Mouse (Mus musculus): ENCODE measurements around the gene Ereg.

DNA sequence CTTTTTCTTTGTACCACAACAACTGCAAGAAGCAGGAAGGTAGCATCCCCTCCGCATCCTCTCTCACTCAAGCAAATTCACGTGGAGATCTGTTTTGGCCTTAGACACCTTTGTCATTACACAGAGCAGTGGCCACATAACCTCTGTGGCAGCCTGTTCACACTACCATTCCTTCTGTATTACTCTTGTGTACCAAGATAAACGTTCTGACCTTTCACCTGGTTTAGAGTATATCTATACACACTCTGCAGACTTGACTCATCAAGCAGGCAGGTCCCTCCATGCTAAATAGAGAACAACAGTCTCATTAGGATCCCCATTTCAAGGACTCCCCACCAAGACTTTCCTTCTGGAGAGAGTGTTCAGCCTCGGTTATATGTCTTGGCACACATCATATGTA, 49.0 kb downstream of the Ereg start:
- TF ChIP-seq POLR2A (IDR thresholded peaks at IDR 0.05; ENCODE audit: low read depth, low read length) (no peak), CTCF (conservative IDR thresholded peaks at IDR 0.05; ENCODE audit: insufficient read depth, insufficient read length, low read depth, low read length) (no peak)
